Mouse (Mus musculus): Measurements from ENCODE around the gene Coch. TPM values are rescaled to one million over a fixed set of nuclear protein-coding genes. Genes with fewer than 3 reads are reported as not detected.
A peak's percentile ranks its signal among the peaks of the same experiment; 100 is the strongest.
"Not testable (repeated sequence)": the region's sequence is repeated elsewhere in the genome, so short reads cannot be mapped to it uniquely, and the experiment has no call there.

The Coch gene
- polyA plus RNA-seq (2015; fragmentation: Nextera tagmentation; extraction: Ambion mirVana) = 0.55 and 0.74 TPM in 2 replicates

- Histone ChIP-seq H3K27me3 (ENCODE audit: control insufficient read depth, insufficient read depth, low read depth, low read length) (peaks cover 46% of the 10 kb centered on the region), H3K36me3 (ENCODE audit: control insufficient read depth, insufficient read depth, low read length) (no peaks in the 10 kb centered on the region), H3K4me1 (replicated peaks; ENCODE audit: control insufficient read depth, insufficient read depth, low read length) (peaks cover 10% of the 10 kb centered on the region), H3K4me2 (ENCODE audit: low read depth, low read length) (peak within 1 kb of the TSS; percentile 94), H3K27ac (ENCODE audit: low read length) (no peak within 1 kb of the TSS), H3K9ac (ENCODE audit: low read length) (peak within 1 kb of the TSS; percentile 53), H3K9me3 (ENCODE audit: control insufficient read depth, low read length) (no peaks in the 10 kb centered on the region; the same call in 1 of the 2 replicates), H3K4me3 (ENCODE audit: low read length) (peak within 1 kb of the TSS; percentile 62)
- WGBS = under 1% methylated on average over 48 of the region's 79 CpGs
- ATAC-seq (ENCODE audit: low read depth) = peak; percentile 70
These were observed at the start of gene Coch for GRCm38 (mm10) chr12:51593229-51594029. Coch (plus strand) TSS chr12:51593341.

GRCm38 (mm10) chr12:51543402-51543960 is 49.7 kb upstream of the Coch start:
- Histone ChIP-seq H3K9ac (ENCODE audit: low read length) (no peak overlapping the region), H3K9me3 (ENCODE audit: control insufficient read depth, low read length) (no peaks in the 10 kb centered on the region), H3K27ac (ENCODE audit: low read length) (no peak overlapping the region), H3K4me1 (replicated peaks; ENCODE audit: control insufficient read depth, insufficient read depth, low read length) (no peaks in the 10 kb centered on the region), H3K27me3 (ENCODE audit: control insufficient read depth, insufficient read depth, low read depth, low read length) (no peaks in the 10 kb centered on the region), H3K36me3 (ENCODE audit: control insufficient read depth, insufficient read depth, low read length) (no peaks in the 10 kb centered on the region), H3K4me2 (ENCODE audit: low read depth, low read length) (no peak overlapping the region), H3K4me3 (ENCODE audit: low read length) (no peak overlapping the region)
- no peak for ATAC-seq (ENCODE audit: low read depth)
- WGBS = 57% methylated on average over 9 of the region's 9 CpGs

- Histone ChIP-seq H3K9ac (ENCODE audit: low read length) (no peak overlapping the region), H3K4me3 (ENCODE audit: low read length) (no peak overlapping the region), H3K27ac (ENCODE audit: low read length) (no peak overlapping the region), H3K36me3 (ENCODE audit: control insufficient read depth, insufficient read depth, low read length) (no peaks in the 10 kb centered on the region), H3K9me3 (ENCODE audit: control insufficient read depth, low read length) (no peaks in the 10 kb centered on the region), H3K4me2 (ENCODE audit: low read depth, low read length) (no peak overlapping the region), H3K4me1 (replicated peaks; ENCODE audit: control insufficient read depth, insufficient read depth, low read length) (no peaks in the 10 kb centered on the region), H3K27me3 (ENCODE audit: control insufficient read depth, insufficient read depth, low read depth, low read length) (no peaks in the 10 kb centered on the region)
- ATAC-seq (ENCODE audit: low read depth) = no peak
- WGBS = 84% methylated on average over 1 of the region's 1 CpGs
These were observed 38.1 kb upstream of the Coch start for GRCm38 (mm10) chr12:51555041-51555440.

DNA sequence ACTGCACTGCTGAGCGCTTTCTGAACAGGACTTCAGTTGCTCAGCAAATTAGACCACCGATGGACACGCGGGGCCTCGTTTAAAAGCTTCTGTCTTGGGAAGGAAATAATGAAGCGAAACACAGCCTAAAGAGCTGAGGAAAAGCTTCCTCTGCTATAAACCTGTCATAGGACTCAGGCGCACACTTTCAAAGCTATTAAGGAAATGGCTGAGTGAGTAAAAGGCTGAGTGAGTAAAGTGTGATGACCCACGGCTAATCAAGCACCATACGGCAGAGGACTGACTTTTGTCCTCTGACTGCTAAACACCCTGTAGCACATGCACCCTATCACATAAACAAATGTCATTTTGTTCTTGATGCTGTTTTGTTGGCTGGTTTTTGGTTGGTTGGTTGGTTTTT is 31.7 kb upstream of the Coch start:
- no peak for ATAC-seq (ENCODE audit: low read depth)
- H3K27ac ChIP-seq (ENCODE audit: low read length) = no peak overlapping the region
- 47% methylated on average over 9 of the region's 9 CpGs for whole genome bisulfite sequencing
- no peaks in the 10 kb centered on the region for H3K27me3 ChIP-seq (ENCODE audit: control insufficient read depth, insufficient read depth, low read depth, low read length)
- no peaks in the 10 kb centered on the region for H3K36me3 ChIP-seq (ENCODE audit: control insufficient read depth, insufficient read depth, low read length)
- H3K4me1 ChIP-seq (replicated peaks; ENCODE audit: control insufficient read depth, insufficient read depth, low read length) = no peaks in the 10 kb centered on the region
- no peak overlapping the region for H3K4me3 ChIP-seq (ENCODE audit: low read length)
- no peak overlapping the region for H3K9ac ChIP-seq (ENCODE audit: low read length)
- no peak overlapping the region for H3K4me2 ChIP-seq (ENCODE audit: low read depth, low read length)
- 0 out of 2 replicates have a peak, but pooled peaks cover 2% of the 10 kb centered on the region for H3K9me3 ChIP-seq (ENCODE audit: control insufficient read depth, low read length)

DNA sequence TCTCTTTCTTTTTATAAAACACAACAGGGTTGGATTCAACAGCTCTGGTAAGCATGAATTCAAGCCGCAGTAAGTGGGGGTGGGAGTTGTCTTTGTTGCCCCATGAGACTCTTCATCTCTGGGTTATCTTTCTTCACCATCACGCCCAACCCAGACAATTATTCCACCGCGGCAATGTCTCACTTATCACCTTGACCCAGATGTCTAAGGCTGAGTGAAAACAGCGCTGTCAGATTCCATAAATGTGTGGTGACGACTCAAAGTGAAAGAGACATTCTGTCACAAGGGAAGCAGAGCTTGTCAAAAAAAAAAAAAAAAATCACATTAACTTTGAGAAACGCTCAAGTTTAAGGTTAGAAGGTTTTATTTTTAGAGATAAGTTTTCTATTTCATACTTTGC is 25.9 kb upstream of the Coch start:
- ATAC-seq (ENCODE audit: low read depth) = no peak

DNA sequence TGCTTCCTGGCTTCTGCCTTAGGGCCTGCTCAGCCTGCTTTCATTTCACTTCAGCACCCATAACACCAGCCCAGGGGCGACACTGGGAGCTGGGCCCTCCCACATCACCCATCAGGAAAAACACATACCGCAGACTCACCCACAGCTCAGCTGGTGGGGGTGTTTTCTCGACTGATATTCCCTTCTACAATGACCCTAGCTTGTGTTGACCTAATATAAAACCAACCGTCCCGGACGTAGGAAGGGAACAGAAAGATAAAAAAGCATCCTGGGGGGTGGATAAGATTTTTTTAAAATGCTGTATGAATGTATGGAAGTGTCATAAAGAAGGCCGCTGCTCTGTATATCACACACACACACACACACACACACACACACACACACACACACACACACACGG is 23.7 kb upstream of the Coch start:
- WGBS = 68% methylated on average over 8 of the region's 8 CpGs

More for the DNA sequence above, 25.9 kb upstream of the Coch start:
- Histone ChIP-seq H3K4me3 (ENCODE audit: low read length) (no peak overlapping the region), H3K27ac (ENCODE audit: low read length) (no peak overlapping the region), H3K4me1 (replicated peaks; ENCODE audit: control insufficient read depth, insufficient read depth, low read length) (peaks cover 2% of the 10 kb centered on the region; the same call in 1 of the 2 replicates), H3K36me3 (ENCODE audit: control insufficient read depth, insufficient read depth, low read length) (no peaks in the 10 kb centered on the region), H3K9me3 (ENCODE audit: control insufficient read depth, low read length) (0 out of 2 replicates have a peak, but pooled peaks cover 2% of the 10 kb centered on the region), H3K4me2 (ENCODE audit: low read depth, low read length) (no peak overlapping the region), H3K9ac (ENCODE audit: low read length) (no peak overlapping the region), H3K27me3 (ENCODE audit: control insufficient read depth, insufficient read depth, low read depth, low read length) (no peaks in the 10 kb centered on the region)
- WGBS = 47% methylated on average over 7 of the region's 7 CpGs

GRCm38 (mm10) chr12:51569944-51570343 is 23.2 kb upstream of the Coch start:
- H3K27ac ChIP-seq (ENCODE audit: low read length) = no peak overlapping the region
- ATAC-seq (ENCODE audit: low read depth) = no peak
- H3K9ac ChIP-seq (ENCODE audit: low read length) = no peak overlapping the region
- H3K9me3 ChIP-seq (ENCODE audit: control insufficient read depth, low read length) = 0 out of 2 replicates have a peak, but pooled peaks cover 2% of the 10 kb centered on the region
- no peaks in the 10 kb centered on the region for H3K36me3 ChIP-seq (ENCODE audit: control insufficient read depth, insufficient read depth, low read length)
- H3K4me1 ChIP-seq (replicated peaks; ENCODE audit: control insufficient read depth, insufficient read depth, low read length) = peaks cover 2% of the 10 kb centered on the region; the same call in 1 of the 2 replicates
- WGBS = 62% methylated on average over 7 of the region's 7 CpGs
- no peak overlapping the region for H3K4me2 ChIP-seq (ENCODE audit: low read depth, low read length)
- no peaks in the 10 kb centered on the region for H3K27me3 ChIP-seq (ENCODE audit: control insufficient read depth, insufficient read depth, low read depth, low read length)
- H3K4me3 ChIP-seq (ENCODE audit: low read length) = no peak overlapping the region

More for the DNA sequence above, 23.7 kb upstream of the Coch start:
- ATAC-seq (ENCODE audit: low read depth) = no peak
- Histone ChIP-seq H3K4me3 (ENCODE audit: low read length) (no peak overlapping the region), H3K4me1 (replicated peaks; ENCODE audit: control insufficient read depth, insufficient read depth, low read length) (peaks cover 2% of the 10 kb centered on the region; the same call in 1 of the 2 replicates), H3K9ac (ENCODE audit: low read length) (no peak overlapping the region), H3K36me3 (ENCODE audit: control insufficient read depth, insufficient read depth, low read length) (no peaks in the 10 kb centered on the region), H3K27ac (ENCODE audit: low read length) (no peak overlapping the region), H3K9me3 (ENCODE audit: control insufficient read depth, low read length) (0 out of 2 replicates have a peak, but pooled peaks cover 2% of the 10 kb centered on the region), H3K27me3 (ENCODE audit: control insufficient read depth, insufficient read depth, low read depth, low read length) (no peaks in the 10 kb centered on the region), H3K4me2 (ENCODE audit: low read depth, low read length) (no peak overlapping the region)

DNA sequence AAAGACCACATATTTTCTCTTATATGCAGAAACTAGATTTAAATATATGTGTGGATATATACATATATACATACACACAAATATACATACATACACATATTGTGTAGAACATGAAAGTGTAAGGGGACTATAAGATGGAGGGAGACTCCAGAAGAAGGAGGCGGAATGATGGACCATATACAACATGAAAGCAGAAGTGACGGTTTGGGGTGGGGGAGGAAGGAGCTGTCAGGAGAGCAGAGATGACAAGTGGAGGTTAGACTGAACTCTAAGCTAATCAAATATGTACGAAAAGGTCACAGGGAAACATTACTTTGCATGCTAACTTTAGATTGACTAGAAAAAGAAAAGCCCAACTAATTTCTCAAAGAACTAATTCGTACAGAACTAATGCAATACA is 20.5 kb upstream of the Coch start:
- Histone ChIP-seq H3K9me3 (ENCODE audit: control insufficient read depth, low read length) (no peaks in the 10 kb centered on the region), H3K36me3 (ENCODE audit: control insufficient read depth, insufficient read depth, low read length) (no peaks in the 10 kb centered on the region), H3K9ac (ENCODE audit: low read length) (no peak overlapping the region), H3K27ac (ENCODE audit: low read length) (no peak overlapping the region), H3K27me3 (ENCODE audit: control insufficient read depth, insufficient read depth, low read depth, low read length) (no peaks in the 10 kb centered on the region), H3K4me1 (replicated peaks; ENCODE audit: control insufficient read depth, insufficient read depth, low read length) (peaks cover 2% of the 10 kb centered on the region; the same call in 1 of the 2 replicates), H3K4me2 (ENCODE audit: low read depth, low read length) (no peak overlapping the region), H3K4me3 (ENCODE audit: low read length) (no peak overlapping the region)
- no peak for ATAC-seq (ENCODE audit: low read depth)
- WGBS = 55% methylated on average over 4 of the region's 4 CpGs

DNA sequence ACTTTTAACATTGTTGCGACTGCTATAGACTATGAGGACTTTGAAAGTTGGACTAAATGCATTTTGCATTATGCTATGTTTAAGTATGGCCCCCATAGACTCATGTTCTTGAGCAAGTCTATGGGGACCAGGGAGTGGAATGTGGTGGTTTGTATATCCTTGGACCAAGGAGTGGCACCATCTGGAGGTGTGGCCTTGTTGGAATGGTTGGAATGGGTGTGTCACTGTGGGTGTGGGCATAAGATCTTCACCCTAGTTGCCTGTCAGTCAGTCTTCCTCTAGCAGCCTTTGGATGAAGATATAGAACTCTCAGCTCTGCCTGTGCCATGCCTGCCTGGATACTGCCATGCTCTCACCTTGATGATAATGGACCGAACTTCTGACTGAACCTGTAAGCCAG is 15.3 kb upstream of the Coch start:
- not testable (repeated sequence) for H3K27me3 ChIP-seq (ENCODE audit: control insufficient read depth, insufficient read depth, low read depth, low read length); H3K9ac ChIP-seq (ENCODE audit: low read length); H3K36me3 ChIP-seq (ENCODE audit: control insufficient read depth, insufficient read depth, low read length); H3K27ac ChIP-seq (ENCODE audit: low read length); ATAC-seq (ENCODE audit: low read depth); H3K9me3 ChIP-seq (ENCODE audit: control insufficient read depth, low read length); H3K4me2 ChIP-seq (ENCODE audit: low read depth, low read length); H3K4me3 ChIP-seq (ENCODE audit: low read length); H3K4me1 ChIP-seq (replicated peaks; ENCODE audit: control insufficient read depth, insufficient read depth, low read length)
- WGBS = 88% methylated on average over 2 of the region's 2 CpGs
